Mouse (Mus musculus): ENCODE measurements around the gene Otud7b.
"Not testable (repeated sequence)": the region's sequence is repeated elsewhere in the genome, so short reads cannot be mapped to it uniquely, and the experiment has no call there.

Gene Otud7b

GRCm38 (mm10) chr3:96179531-96179930, 75.2 kb downstream of the Otud7b start:
- no peak for DNase-seq (ENCODE audit: low spot score)

DNA sequence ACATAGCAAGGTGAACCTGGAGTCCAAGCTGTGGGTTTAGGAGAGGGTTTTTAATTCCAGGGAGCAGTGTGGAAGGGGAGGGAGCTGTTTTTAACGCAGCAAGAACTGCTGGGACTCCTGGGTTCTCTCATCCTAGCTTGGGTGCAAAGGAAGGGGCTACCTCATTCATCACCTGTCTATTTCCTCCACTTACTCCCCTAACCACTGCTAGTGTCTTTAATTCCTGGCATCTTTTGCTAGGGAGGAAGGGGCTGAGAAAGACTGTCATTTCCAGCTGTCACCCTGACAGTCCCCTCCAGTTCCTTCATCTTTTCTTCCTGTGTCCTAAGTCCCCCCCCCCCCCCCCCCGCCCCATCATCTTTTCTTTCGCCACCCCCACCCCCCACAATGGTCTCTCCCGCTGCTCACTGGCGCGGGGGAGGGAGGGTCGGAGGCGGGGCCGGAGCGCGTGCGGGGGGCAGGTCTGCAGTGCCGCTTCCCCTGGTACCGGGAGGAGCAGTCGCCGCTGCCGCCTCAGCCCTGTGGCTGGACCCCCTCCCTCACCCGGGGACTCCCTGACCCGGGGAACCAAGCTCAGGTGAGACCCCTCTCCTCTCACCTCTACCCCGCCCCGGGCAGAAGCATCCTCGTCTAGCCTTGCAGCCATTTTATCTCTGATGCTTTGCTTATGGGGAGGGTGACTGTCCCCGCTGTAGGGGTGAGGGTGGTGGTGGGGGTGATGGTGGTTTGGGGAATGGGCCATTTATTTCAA, 76.6 kb downstream of the Otud7b start, which contains the start of gene Sv2a:
Sv2a (plus strand) TSS at position 425 of the 751 bp plus-strand sequence.
- DNase-seq (ENCODE audit: low spot score) = no peak

- no peak for DNase-seq (ENCODE audit: low spot score)
Measured at GRCm38 (mm10) chr3:96181510-96182381, 77.4 kb downstream of the Otud7b start.

GRCm38 (mm10) chr3:96182382-96182776, 78.1 kb downstream of the Otud7b start:
- no peak for DNase-seq (ENCODE audit: low spot score)

GRCm38 (mm10) chr3:96192977-96193376, 88.7 kb downstream of the Otud7b start:
- DNase-seq (ENCODE audit: low spot score) = no peak

GRCm38 (mm10) chr3:96194966-96195365, 90.6 kb downstream of the Otud7b start:
- no peak for DNase-seq (ENCODE audit: low spot score)

GRCm38 (mm10) chr3:96195616-96196313, 91.4 kb downstream of the Otud7b start:
- no peak for DNase-seq (ENCODE audit: low spot score)

- no peak for DNase-seq (ENCODE audit: low spot score)
Measured at GRCm38 (mm10) chr3:96196437-96197128, 92.3 kb downstream of the Otud7b start.

GRCm38 (mm10) chr3:96197129-96197749, 92.9 kb downstream of the Otud7b start:
- peak; percentile 81 for DNase-seq (ENCODE audit: low spot score)

DNA sequence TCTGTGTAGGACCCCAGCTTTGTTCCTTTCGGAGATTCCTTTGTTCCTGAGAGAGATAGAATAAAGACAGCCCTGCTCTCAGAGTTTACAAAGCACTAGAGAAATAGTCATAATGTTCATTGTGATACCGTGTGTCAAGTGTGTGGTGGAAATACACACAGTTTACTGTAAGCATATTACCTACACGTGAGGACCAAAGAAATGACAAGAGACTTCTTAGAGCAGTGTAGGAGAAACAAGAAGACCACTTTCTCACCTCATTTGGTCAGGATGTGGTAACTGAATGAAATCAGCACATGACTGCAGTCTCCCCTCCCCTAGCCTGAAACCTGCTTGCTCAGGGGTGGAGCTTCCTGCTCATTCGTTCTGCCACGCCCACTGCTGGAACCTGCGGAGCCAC, 93.9 kb downstream of the Otud7b start:
- peak; percentile 49 for DNase-seq (ENCODE audit: low spot score)

GRCm38 (mm10) chr3:96198601-96199251, 94.4 kb downstream of the Otud7b start:
- not testable (repeated sequence) for DNase-seq (ENCODE audit: low spot score)

DNA sequence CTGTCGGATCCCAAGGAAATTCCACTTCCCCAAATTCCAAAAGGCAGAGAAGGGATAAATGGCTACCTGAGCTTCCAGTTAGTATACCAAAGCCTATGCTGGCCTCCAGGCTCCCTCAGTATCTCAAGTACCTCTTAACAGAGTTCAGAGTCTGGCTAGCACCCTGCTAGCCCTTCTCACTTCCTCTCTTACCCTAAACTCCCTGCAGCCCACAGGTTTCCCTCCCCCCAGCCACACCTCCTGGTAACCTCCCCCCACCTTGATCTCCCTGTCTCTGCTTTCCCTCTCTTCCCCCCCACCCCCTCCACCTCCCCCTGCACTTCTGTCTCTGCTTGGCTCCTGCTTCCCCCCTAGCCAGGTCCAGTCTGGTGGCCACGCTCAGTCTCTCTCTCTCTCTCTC, 95.4 kb downstream of the Otud7b start:
- DNase-seq (ENCODE audit: low spot score) = no peak

- no peak for DNase-seq (ENCODE audit: low spot score)
Measured at GRCm38 (mm10) chr3:96207819-96208218, 103.5 kb downstream of the Otud7b start.

- no peak for DNase-seq (ENCODE audit: low spot score)
Measured at GRCm38 (mm10) chr3:96209242-96209641, 104.9 kb downstream of the Otud7b start.

Data from c-Kit-positive CD71-positive TER-119-positive erythroid progenitor cells, embryonic 14.5 days (primary cell).